Mouse (Mus musculus) neural tube, embryonic 12.5 days (tissue): ENCODE measurements at regions not wholly inside any gene's neighbourhood (a gene's known extent, or its start where the extent isn't known, plus 50 kb on each side); places are given as distances from the start of the nearest gene placed in this dataset.
A peak's percentile ranks its signal among the peaks of the same experiment; 100 is the strongest.

Source experiments
- ATAC-seq: fragments of 200-750 bp; cut with Nextera tagmentation; 2 replicates; pipeline ENCODE4 v1.8.0; 2017; ENCODE audit warnings: low read depth, mild to moderate bottlenecking, moderate TSS enrichment, moderate library complexity; ENCODE audit not compliant: low FRiP score
- H3K27ac ChIP-seq: fragments of 300-500 bp; sonication (generic); 2 replicates; pipeline ENCODE4 v1.5.1; 2016
- H3K27me3 ChIP-seq: fragments of 300-500 bp; sonication (generic); replicated peaks from 2 replicates; pipeline ENCODE4 v1.6.1; 2016; ENCODE audit warnings: mild to moderate bottlenecking
- H3K36me3 ChIP-seq: fragments of 300-500 bp; sonication (generic); 2 replicates; pipeline ENCODE4 v1.6.1; 2016; ENCODE audit warnings: mild to moderate bottlenecking
- H3K4me1 ChIP-seq: fragments of 300-500 bp; sonication (generic); 2 replicates; pipeline ENCODE4 v1.6.1; 2016
- H3K4me2 ChIP-seq: fragments of 300-500 bp; sonication (generic); replicated peaks from 2 replicates; pipeline ENCODE4 v1.6.1; 2016; ENCODE audit warnings: mild to moderate bottlenecking
- H3K4me3 ChIP-seq: fragments of 300-500 bp; sonication (generic); 2 replicates; pipeline ENCODE4 v1.5.1; 2016
- H3K9ac ChIP-seq: fragments of 300-500 bp; sonication (generic); 2 replicates; pipeline ENCODE4 v1.6.1; 2016; ENCODE audit warnings: mild to moderate bottlenecking
- H3K9me3 ChIP-seq: fragments of 300-500 bp; sonication (generic); 2 replicates; pipeline ENCODE4 v1.6.1; 2016; ENCODE audit warnings: mild to moderate bottlenecking
- WGBS: fragments of 180-500 bp; shearing (Covaris S2); methylation state at CpG from one replicate; pipeline ENCODE4 v1.1.7; 2016; 5-methylcytosine and 5-hydroxymethylcytosine counted together

DNA sequence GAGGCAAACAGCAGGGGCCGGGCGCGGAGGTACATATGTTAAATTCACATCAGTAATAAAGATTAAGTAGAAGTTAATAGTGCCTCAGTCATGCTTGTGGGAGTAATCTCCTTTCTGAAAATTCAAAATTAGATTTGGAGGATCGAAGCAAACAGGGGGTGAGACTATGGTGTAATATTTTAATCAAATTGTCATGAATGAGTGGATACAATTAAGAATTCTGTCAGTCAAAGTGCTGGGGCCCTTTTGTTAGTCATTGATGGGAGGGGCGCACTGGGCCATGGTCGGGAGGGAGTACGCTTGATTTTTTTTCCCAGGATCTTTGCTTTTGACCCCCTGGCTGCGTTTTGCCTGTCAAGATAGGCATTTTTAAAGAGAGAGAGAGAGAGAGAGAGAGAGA lies 163.2 kb downstream of the Vrk1 start:
- WGBS: 31% methylated on average over 8 of the region's 8 CpGs
- no peak overlapping the region for H3K9ac ChIP-seq
- no peak for ATAC-seq
- no peak overlapping the region for H3K4me3 ChIP-seq
- H3K36me3 ChIP-seq: no peaks in the 10 kb centered on the region
- H3K9me3 ChIP-seq: no peaks in the 10 kb centered on the region
- H3K27me3 ChIP-seq: peaks cover 6% of the 10 kb centered on the region; the same call in 1 of the 2 replicates
- H3K27ac ChIP-seq: no peak overlapping the region
- H3K4me2 ChIP-seq: 0 out of 2 replicates have a peak overlapping the region, but pooled peaks have one; percentile 72
- peaks cover 32% of the 10 kb centered on the region; the same call in 1 of the 2 replicates for H3K4me1 ChIP-seq

DNA sequence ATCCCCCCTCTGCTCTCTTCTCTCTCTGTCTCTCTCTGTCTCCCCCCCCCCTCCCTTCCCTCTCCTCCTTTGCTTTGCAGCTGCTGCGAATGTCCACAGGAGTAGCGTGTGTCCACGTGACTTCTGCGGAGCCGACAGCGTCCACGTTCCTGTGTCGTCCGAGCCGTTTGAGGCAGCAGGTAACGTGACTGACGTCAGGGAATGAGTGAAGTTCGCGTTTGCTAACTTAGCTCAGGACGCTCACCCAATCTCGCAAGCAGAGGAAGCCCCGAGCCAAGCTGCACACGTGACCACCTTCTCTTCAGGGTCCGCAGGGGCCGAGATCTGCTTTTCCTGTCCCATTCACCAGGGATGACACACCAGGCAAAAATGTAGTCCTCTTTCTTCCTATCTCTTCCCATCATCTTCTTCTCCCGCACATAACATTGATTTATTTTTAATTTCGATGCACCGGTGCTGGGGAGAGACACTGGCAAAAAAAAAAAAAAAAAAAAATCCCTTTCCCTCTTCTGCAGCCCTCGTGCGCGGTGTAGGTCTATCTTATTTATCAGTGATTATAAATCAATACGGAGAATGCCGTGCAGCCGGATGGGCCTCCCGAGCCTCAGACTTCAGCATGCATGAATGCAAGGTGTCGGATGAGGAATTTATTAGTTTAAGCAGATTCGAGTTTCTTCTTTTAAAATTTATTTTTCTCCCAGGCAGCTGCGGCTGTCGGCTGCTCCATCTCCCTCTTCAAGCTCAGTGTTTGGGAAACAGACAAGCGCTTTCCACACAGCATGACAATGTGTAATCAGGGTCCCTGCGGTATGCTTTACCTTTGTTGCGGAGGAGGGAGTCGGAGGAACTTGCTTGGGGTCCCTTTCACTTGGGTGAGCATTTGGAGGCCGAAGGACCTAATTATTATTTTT lies 164.3 kb downstream of the Vrk1 start:
- peak overlapping the region; percentile 37 for H3K4me3 ChIP-seq
- ATAC-seq: peak; percentile 48
- H3K4me2 ChIP-seq: peak overlapping the region; percentile 72
- H3K9ac ChIP-seq: peak overlapping the region; percentile 40; the same call in 1 of the 2 replicates
- peaks cover 6% of the 10 kb centered on the region; the same call in 1 of the 2 replicates for H3K27me3 ChIP-seq
- WGBS: under 1% methylated on average over 39 of the region's 39 CpGs
- H3K4me1 ChIP-seq: peaks cover 36% of the 10 kb centered on the region; the same call in 1 of the 2 replicates
- no peaks in the 10 kb centered on the region for H3K36me3 ChIP-seq
- H3K9me3 ChIP-seq: no peaks in the 10 kb centered on the region
- peak overlapping the region; percentile 62 for H3K27ac ChIP-seq

GRCm38 (mm10) chr12:106174981-106175700 lies 165.1 kb downstream of the Vrk1 start:
- under 1% methylated on average over 27 of the region's 27 CpGs for WGBS
- Histone ChIP-seq H3K4me2 (peak overlapping the region; percentile 72), H3K4me1 (peaks cover 36% of the 10 kb centered on the region; the same call in 1 of the 2 replicates), H3K4me3 (peak overlapping the region; percentile 37), H3K36me3 (no peaks in the 10 kb centered on the region), H3K9me3 (no peaks in the 10 kb centered on the region), H3K9ac (peak overlapping the region; percentile 40; the same call in 1 of the 2 replicates), H3K27me3 (peaks cover 6% of the 10 kb centered on the region; the same call in 1 of the 2 replicates), H3K27ac (peak overlapping the region; percentile 62)
- peak; percentile 46 for ATAC-seq

DNA sequence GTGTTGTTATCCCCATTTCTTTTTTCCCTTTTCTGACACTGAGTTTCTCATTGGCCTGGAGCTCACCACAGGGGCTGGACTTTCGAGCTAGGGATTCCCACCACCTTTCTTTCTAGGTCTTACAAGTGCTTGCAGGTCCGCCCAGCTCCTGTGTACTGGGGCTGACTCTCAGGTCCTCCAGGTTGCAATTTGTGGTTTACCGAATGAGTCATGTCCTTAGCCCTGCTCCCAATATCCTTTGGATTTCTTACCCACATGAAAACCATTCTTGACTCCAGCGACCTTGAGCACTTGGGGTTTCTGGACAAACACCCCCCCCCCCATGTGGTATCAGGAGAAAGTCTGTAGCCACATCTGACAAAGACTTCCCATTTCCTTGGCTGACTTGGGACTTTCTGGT lies 167.3 kb downstream of the Vrk1 start:
- 67% methylated on average over 4 of the region's 4 CpGs for WGBS

GRCm38 (mm10) chr12:106177861-106178260 lies 167.8 kb downstream of the Vrk1 start:
- ATAC-seq: no peak
- Histone ChIP-seq H3K4me2 (no peak overlapping the region), H3K27ac (no peak overlapping the region), H3K4me1 (peaks cover 36% of the 10 kb centered on the region; the same call in 1 of the 2 replicates), H3K9ac (no peak overlapping the region), H3K4me3 (no peak overlapping the region), H3K36me3 (no peaks in the 10 kb centered on the region), H3K27me3 (no peaks in the 10 kb centered on the region), H3K9me3 (no peaks in the 10 kb centered on the region)
- WGBS: 36% methylated on average over 3 of the region's 3 CpGs

More for the DNA sequence above, 167.3 kb downstream of the Vrk1 start:
- Histone ChIP-seq H3K4me1 (peaks cover 36% of the 10 kb centered on the region; the same call in 1 of the 2 replicates), H3K9ac (no peak overlapping the region), H3K27ac (no peak overlapping the region), H3K36me3 (no peaks in the 10 kb centered on the region), H3K4me3 (no peak overlapping the region), H3K9me3 (no peaks in the 10 kb centered on the region), H3K27me3 (peaks cover 2% of the 10 kb centered on the region; the same call in 1 of the 2 replicates), H3K4me2 (no peak overlapping the region)
- no peak for ATAC-seq

- peaks cover 30% of the 10 kb centered on the region; the same call in 1 of the 2 replicates for H3K4me1 ChIP-seq
Measured at GRCm38 (mm10) chr12:106178688-106179205, 168.7 kb downstream of the Vrk1 start.

GRCm38 (mm10) chr12:106182923-106183322 lies 172.9 kb downstream of the Vrk1 start:
- Histone ChIP-seq H3K36me3 (no peaks in the 10 kb centered on the region), H3K4me2 (no peak overlapping the region), H3K9ac (no peak overlapping the region), H3K27ac (no peak overlapping the region), H3K9me3 (no peaks in the 10 kb centered on the region), H3K27me3 (no peaks in the 10 kb centered on the region; the same call in 1 of the 2 replicates), H3K4me3 (no peak overlapping the region), H3K4me1 (peaks cover 6% of the 10 kb centered on the region; the same call in 1 of the 2 replicates)
- 77% methylated on average over 7 of the region's 7 CpGs for WGBS
- no peak for ATAC-seq

More at GRCm38 (mm10) chr12:106178688-106179205, 168.7 kb downstream of the Vrk1 start:
- Histone ChIP-seq H3K27ac (no peak overlapping the region), H3K4me2 (no peak overlapping the region), H3K36me3 (no peaks in the 10 kb centered on the region), H3K9me3 (no peaks in the 10 kb centered on the region), H3K27me3 (no peaks in the 10 kb centered on the region), H3K9ac (no peak overlapping the region), H3K4me3 (no peak overlapping the region)
- 73% methylated on average over 11 of the region's 11 CpGs for WGBS
- no peak for ATAC-seq

GRCm38 (mm10) chr12:106183973-106184372 lies 173.9 kb downstream of the Vrk1 start:
- Histone ChIP-seq H3K4me2 (no peak overlapping the region), H3K27ac (no peak overlapping the region), H3K4me3 (no peak overlapping the region), H3K9ac (no peak overlapping the region), H3K27me3 (no peaks in the 10 kb centered on the region; the same call in 1 of the 2 replicates), H3K9me3 (no peaks in the 10 kb centered on the region), H3K36me3 (no peaks in the 10 kb centered on the region), H3K4me1 (no peaks in the 10 kb centered on the region)
- 90% methylated on average over 5 of the region's 5 CpGs for WGBS
- no peak for ATAC-seq

DNA sequence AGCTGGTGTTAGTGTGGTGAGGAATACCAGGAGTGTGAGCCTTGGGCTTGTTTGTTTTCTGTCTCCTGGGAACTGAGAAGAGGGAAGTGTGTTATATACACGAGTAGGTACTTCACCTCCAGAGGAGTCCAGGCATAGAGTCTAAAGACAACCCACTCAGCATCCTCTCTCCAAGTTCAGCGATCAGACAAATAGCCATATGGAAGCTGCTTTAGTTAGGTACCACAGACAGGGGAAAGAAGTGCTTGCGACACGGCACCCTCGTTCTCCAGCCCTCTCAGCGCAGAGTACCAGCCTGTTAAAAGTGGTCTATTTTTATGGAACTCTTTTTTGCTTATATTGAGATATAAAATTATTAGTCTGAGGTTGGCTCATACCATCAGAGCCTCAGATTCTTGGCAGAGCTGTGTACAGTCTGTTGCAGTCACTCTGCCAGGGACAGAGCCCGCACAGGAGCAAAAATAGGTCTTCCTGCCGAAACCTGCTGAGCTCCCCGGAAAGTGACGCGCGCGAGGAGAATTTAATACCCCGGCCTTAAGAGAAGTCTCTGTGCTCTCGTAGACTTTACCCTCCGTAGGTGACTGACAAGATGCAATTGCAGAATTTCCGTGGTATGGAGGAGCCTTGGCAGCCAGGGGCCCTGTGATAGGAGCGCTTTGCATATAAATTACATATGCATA lies 175.5 kb downstream of the Vrk1 start:
- Histone ChIP-seq H3K9me3 (no peaks in the 10 kb centered on the region), H3K9ac (no peak overlapping the region), H3K27ac (no peak overlapping the region), H3K36me3 (no peaks in the 10 kb centered on the region), H3K4me2 (no peak overlapping the region), H3K4me3 (no peak overlapping the region), H3K27me3 (no peaks in the 10 kb centered on the region; the same call in 1 of the 2 replicates), H3K4me1 (no peaks in the 10 kb centered on the region)
- ATAC-seq: no peak
- WGBS: 78% methylated on average over 18 of the region's 18 CpGs

GRCm38 (mm10) chr12:106186501-106186900 lies 176.5 kb downstream of the Vrk1 start:
- no peaks in the 10 kb centered on the region for H3K36me3 ChIP-seq
- 90% methylated on average over 10 of the region's 10 CpGs for WGBS
- H3K27ac ChIP-seq: no peak overlapping the region
- no peaks in the 10 kb centered on the region for H3K4me1 ChIP-seq
- no peak overlapping the region for H3K9ac ChIP-seq
- H3K4me2 ChIP-seq: no peak overlapping the region
- no peak for ATAC-seq
- H3K9me3 ChIP-seq: no peaks in the 10 kb centered on the region
- H3K4me3 ChIP-seq: no peak overlapping the region
- no peaks in the 10 kb centered on the region; the same call in 1 of the 2 replicates for H3K27me3 ChIP-seq

GRCm38 (mm10) chr12:106191771-106192170 lies 181.7 kb downstream of the Vrk1 start:
- H3K27ac ChIP-seq: no peak overlapping the region
- H3K36me3 ChIP-seq: no peaks in the 10 kb centered on the region
- no peak overlapping the region for H3K4me3 ChIP-seq
- 89% methylated on average over 7 of the region's 7 CpGs for WGBS
- H3K4me1 ChIP-seq: no peaks in the 10 kb centered on the region
- no peaks in the 10 kb centered on the region for H3K9me3 ChIP-seq
- H3K4me2 ChIP-seq: no peak overlapping the region
- ATAC-seq: no peak
- H3K27me3 ChIP-seq: no peaks in the 10 kb centered on the region
- no peak overlapping the region for H3K9ac ChIP-seq
